Mouse (Mus musculus) midbrain, embryonic 15.5 days (tissue): ENCODE measurements around the gene Bcl7b. TPM values are rescaled to one million over a fixed set of nuclear protein-coding genes. Genes with fewer than 3 reads are reported as not detected.

Experiments
- ATAC-seq: fragments of 200-750 bp; cut with Nextera tagmentation; replicated peaks from 2 replicates; pipeline ENCODE4 v1.8.0; 2017; ENCODE audit warnings: moderate TSS enrichment
- H3K27ac ChIP-seq: fragments of 300-500 bp; sonication (generic); 2 replicates; pipeline ENCODE4 v1.5.1; 2015; ENCODE audit warnings: mild to moderate bottlenecking, inconsistent platforms
- H3K27me3 ChIP-seq: fragments of 300-500 bp; sonication (generic); replicated peaks from 2 replicates; pipeline ENCODE4 v1.6.1; 2015; ENCODE audit warnings: inconsistent platforms
- H3K36me3 ChIP-seq: fragments of 300-500 bp; sonication (generic); replicated peaks from 2 replicates; pipeline ENCODE4 v1.6.1; 2015; ENCODE audit warnings: inconsistent platforms
- H3K4me1 ChIP-seq: fragments of 300-500 bp; sonication (generic); 2 replicates; pipeline ENCODE4 v1.6.1; 2015; ENCODE audit warnings: inconsistent platforms
- H3K4me2 ChIP-seq: fragments of 300-500 bp; sonication (generic); 2 replicates; pipeline ENCODE4 v1.6.1; 2015; ENCODE audit warnings: inconsistent platforms, mild to moderate bottlenecking, moderate library complexity
- H3K4me3 ChIP-seq: fragments of 300-500 bp; sonication (generic); 2 replicates; pipeline ENCODE4 v1.5.1; 2015; ENCODE audit warnings: mild to moderate bottlenecking, inconsistent platforms
- H3K9ac ChIP-seq: fragments of 300-500 bp; sonication (generic); 2 replicates; pipeline ENCODE4 v1.6.1; 2015; ENCODE audit warnings: mild to moderate bottlenecking, inconsistent platforms
- H3K9me3 ChIP-seq: fragments of 300-500 bp; sonication (generic); 2 replicates; pipeline ENCODE4 v1.6.1; 2016; ENCODE audit warnings: inconsistent platforms
- WGBS: fragments of 180-500 bp; shearing (Covaris S2); methylation state at CpG from one replicate; pipeline ENCODE4 v1.1.7; 2015; ENCODE audit warnings: mixed read lengths; 5-methylcytosine and 5-hydroxymethylcytosine counted together
- polyA plus RNA-seq: library from polyadenylated mRNA; unstranded; fragments of >200 nt; fragmentation: Nextera tagmentation; extraction: Ambion mirVana; gene quantifications from 2 replicates; pipeline ENCODE4 v1.2.1, GENCODE M21; 2015

Gene Bcl7b
- 41.8 and 48.4 TPM in 2 replicates for polyA plus RNA-seq

- Histone ChIP-seq H3K4me2 (peak within 1 kb of the TSS; percentile 87), H3K9me3 (no peaks in the 10 kb centered on the region), H3K4me1 (peaks cover 18% of the 10 kb centered on the region), H3K27ac (peak within 1 kb of the TSS; percentile 100), H3K9ac (peak within 1 kb of the TSS; percentile 91), H3K27me3 (no peaks in the 10 kb centered on the region), H3K4me3 (peak within 1 kb of the TSS; percentile 85), H3K36me3 (peaks cover 15% of the 10 kb centered on the region)
- peak; percentile 98 for ATAC-seq
- 2% methylated on average over 83 of the region's 95 CpGs for WGBS
Measured at GRCm38 (mm10) chr5:135168063-135169062, at the start of gene Bcl7b. Gene Bcl7b (plus strand): TSS chr5:135168283.

- Histone ChIP-seq H3K4me3 (no peak overlapping the region), H3K9ac (no peak overlapping the region), H3K9me3 (no peaks in the 10 kb centered on the region), H3K27me3 (no peaks in the 10 kb centered on the region), H3K4me1 (no peaks in the 10 kb centered on the region), H3K36me3 (no peaks in the 10 kb centered on the region), H3K27ac (no peak overlapping the region), H3K4me2 (no peak overlapping the region)
- no peak for ATAC-seq
- WGBS: 34% methylated on average over 6 of the region's 6 CpGs
Measured at GRCm38 (mm10) chr5:135118589-135119081, 49.4 kb upstream of the Bcl7b start.

GRCm38 (mm10) chr5:135120753-135121152 lies 47.3 kb upstream of the Bcl7b start:
- H3K4me2 ChIP-seq: no peak overlapping the region
- H3K27ac ChIP-seq: no peak overlapping the region
- no peaks in the 10 kb centered on the region for H3K9me3 ChIP-seq
- WGBS: 70% methylated on average over 4 of the region's 4 CpGs
- no peaks in the 10 kb centered on the region for H3K36me3 ChIP-seq
- no peak for ATAC-seq
- H3K4me3 ChIP-seq: no peak overlapping the region
- H3K9ac ChIP-seq: no peak overlapping the region
- H3K4me1 ChIP-seq: no peaks in the 10 kb centered on the region
- H3K27me3 ChIP-seq: no peaks in the 10 kb centered on the region

DNA sequence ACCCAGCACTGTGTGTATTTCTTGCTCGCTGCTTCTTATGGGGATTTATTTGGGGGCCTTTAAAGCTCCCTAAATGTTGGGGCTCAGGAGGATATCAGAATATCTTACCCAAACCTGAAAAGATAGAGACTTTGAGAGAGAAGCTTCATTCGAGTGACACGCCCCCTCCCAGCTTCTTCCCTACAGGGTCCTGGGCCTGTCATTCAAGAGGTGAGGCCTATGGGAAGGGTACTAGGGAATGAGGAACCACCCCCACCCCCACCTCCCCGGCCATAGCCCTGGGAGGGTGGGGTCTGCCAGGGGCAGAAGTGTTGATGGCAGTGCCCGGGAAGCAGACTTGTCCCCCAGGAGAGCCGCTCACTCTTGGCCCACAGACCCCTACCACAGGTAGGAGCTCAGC lies 42.0 kb upstream of the Bcl7b start:
- Histone ChIP-seq H3K9me3 (no peaks in the 10 kb centered on the region), H3K4me3 (no peak overlapping the region), H3K9ac (no peak overlapping the region), H3K27ac (no peak overlapping the region), H3K27me3 (no peaks in the 10 kb centered on the region), H3K4me2 (no peak overlapping the region), H3K4me1 (no peaks in the 10 kb centered on the region), H3K36me3 (no peaks in the 10 kb centered on the region)
- no peak for ATAC-seq
- 59% methylated on average over 6 of the region's 6 CpGs for WGBS

DNA sequence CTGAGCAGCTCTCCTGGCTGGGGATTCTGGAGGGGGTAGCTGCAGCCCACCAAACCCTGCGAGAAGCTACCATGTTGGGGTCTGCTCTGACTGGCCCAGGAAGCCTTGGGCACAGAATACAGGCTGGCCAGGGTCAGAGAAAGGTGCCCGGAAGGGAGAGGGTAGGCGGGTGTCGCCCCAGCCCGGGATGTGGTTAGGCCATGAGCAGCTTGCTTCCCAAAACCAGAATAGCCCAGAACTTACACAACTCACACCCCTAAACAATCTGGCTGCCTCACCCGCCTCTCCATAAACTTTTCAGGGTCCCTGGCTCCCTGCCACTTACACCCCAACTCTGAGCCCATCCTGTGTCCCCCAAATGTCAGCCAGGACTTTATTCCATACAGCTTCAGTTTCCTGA lies 40.4 kb upstream of the Bcl7b start:
- ATAC-seq: no peak
- 84% methylated on average over 6 of the region's 6 CpGs for WGBS
- H3K4me1 ChIP-seq: no peaks in the 10 kb centered on the region

DNA sequence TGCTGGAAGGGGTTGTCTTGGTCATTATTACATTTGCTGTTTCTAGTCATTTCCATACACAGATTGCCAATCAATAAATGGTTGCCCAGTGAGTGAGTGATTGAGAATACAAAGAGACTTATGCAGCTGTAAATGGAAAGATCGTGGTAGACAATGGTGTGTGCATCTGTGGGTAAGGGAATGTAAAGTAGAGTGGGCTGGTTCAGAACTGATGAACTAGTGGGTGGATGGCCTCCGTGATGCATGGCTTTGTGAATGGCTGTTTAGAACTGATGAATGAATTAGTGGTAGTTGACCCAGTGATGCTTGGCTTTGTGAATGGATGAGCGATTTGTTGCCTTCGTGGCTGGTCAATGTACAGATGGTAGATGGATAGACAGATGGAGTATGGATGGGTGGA lies 38.3 kb upstream of the Bcl7b start:
- H3K4me2 ChIP-seq: no peak overlapping the region
- no peak overlapping the region for H3K27ac ChIP-seq
- H3K27me3 ChIP-seq: peaks cover 27% of the 10 kb centered on the region
- 87% methylated on average over 4 of the region's 4 CpGs for WGBS
- H3K4me3 ChIP-seq: no peak overlapping the region
- H3K9ac ChIP-seq: no peak overlapping the region
- no peak for ATAC-seq
- no peaks in the 10 kb centered on the region for H3K36me3 ChIP-seq
- no peaks in the 10 kb centered on the region for H3K9me3 ChIP-seq
- H3K4me1 ChIP-seq: peaks cover 10% of the 10 kb centered on the region; the same call in 1 of the 2 replicates

More for the DNA sequence above, 40.4 kb upstream of the Bcl7b start:
- H3K27me3 ChIP-seq: peaks cover 6% of the 10 kb centered on the region; the same call in 1 of the 2 replicates
- H3K4me3 ChIP-seq: no peak overlapping the region
- no peaks in the 10 kb centered on the region for H3K9me3 ChIP-seq
- no peak overlapping the region for H3K27ac ChIP-seq
- H3K9ac ChIP-seq: no peak overlapping the region
- no peak overlapping the region for H3K4me2 ChIP-seq
- H3K36me3 ChIP-seq: no peaks in the 10 kb centered on the region

- H3K27ac ChIP-seq: no peak overlapping the region
- H3K4me1 ChIP-seq: peaks cover 10% of the 10 kb centered on the region; the same call in 1 of the 2 replicates
- no peaks in the 10 kb centered on the region for H3K9me3 ChIP-seq
- peaks cover 34% of the 10 kb centered on the region for H3K27me3 ChIP-seq
- 6% methylated on average over 26 of the region's 26 CpGs for WGBS
- peak overlapping the region; percentile 32 for H3K4me3 ChIP-seq
- H3K9ac ChIP-seq: peak overlapping the region; percentile 22; the same call in 1 of the 2 replicates
- H3K4me2 ChIP-seq: peak overlapping the region; percentile 52
- no peaks in the 10 kb centered on the region for H3K36me3 ChIP-seq
- ATAC-seq: no peak
Measured at GRCm38 (mm10) chr5:135133736-135134405, 34.2 kb upstream of the Bcl7b start.

DNA sequence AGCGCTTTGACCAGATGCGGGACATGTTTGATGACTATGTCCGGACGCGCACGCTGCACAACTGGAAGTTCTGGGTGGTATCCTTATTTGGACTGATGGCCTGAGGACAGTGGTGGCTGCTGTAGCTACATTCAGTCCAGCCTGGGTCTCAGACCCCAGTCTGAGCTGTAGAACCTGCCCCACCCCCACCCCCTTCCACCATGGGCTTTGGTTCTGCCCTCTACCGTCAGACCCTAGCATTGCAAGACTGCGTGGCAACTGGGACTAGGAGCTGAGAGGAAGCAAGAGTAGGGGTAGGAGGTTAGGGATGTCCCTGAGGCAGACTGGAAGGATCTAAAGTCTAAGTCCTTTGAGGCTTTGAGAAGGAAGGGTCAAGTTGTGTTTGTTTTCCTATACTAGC lies 33.5 kb upstream of the Bcl7b start:
- H3K27me3 ChIP-seq: peaks cover 34% of the 10 kb centered on the region
- H3K36me3 ChIP-seq: no peaks in the 10 kb centered on the region
- ATAC-seq: no peak
- H3K9me3 ChIP-seq: no peaks in the 10 kb centered on the region
- 4% methylated on average over 8 of the region's 8 CpGs for WGBS
- H3K9ac ChIP-seq: no peak overlapping the region
- H3K27ac ChIP-seq: no peak overlapping the region
- H3K4me1 ChIP-seq: peaks cover 10% of the 10 kb centered on the region; the same call in 1 of the 2 replicates
- peak overlapping the region; percentile 32 for H3K4me3 ChIP-seq
- H3K4me2 ChIP-seq: peak overlapping the region; percentile 52

DNA sequence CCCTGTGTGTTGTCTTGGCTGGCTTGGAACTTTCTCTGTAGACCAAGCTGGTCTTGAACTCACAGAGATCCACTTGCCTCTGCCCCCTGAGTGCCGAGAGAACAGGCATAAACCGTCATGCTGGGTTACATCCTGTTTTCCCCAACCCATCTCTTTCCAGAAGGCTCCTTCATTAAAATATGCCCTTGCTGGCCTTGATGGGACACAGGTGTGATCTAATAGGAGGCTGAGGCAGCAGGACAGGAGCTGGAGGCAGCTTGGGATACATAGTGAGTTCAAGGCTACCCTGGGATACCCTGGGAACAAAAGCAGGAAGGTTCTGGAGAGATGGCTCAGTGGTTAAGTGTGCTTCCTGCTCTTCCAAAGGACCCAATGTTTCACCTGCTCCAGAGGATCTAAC lies 28.2 kb upstream of the Bcl7b start:
- WGBS: 74% methylated on average over 2 of the region's 2 CpGs
- Histone ChIP-seq H3K4me1 (no peaks in the 10 kb centered on the region), H3K36me3 (no peaks in the 10 kb centered on the region), H3K4me2 (no peak overlapping the region), H3K27me3 (peaks cover 8% of the 10 kb centered on the region), H3K9ac (no peak overlapping the region), H3K27ac (no peak overlapping the region), H3K9me3 (no peaks in the 10 kb centered on the region), H3K4me3 (no peak overlapping the region)
- ATAC-seq: no peak

GRCm38 (mm10) chr5:135144469-135144868 lies 23.6 kb upstream of the Bcl7b start:
- no peak overlapping the region for H3K4me2 ChIP-seq
- H3K4me1 ChIP-seq: peaks cover 8% of the 10 kb centered on the region
- 60% methylated on average over 4 of the region's 4 CpGs for WGBS
- H3K27ac ChIP-seq: no peak overlapping the region
- no peak overlapping the region for H3K4me3 ChIP-seq
- no peak overlapping the region for H3K9ac ChIP-seq
- H3K27me3 ChIP-seq: 0 out of 2 replicates have a peak, but pooled peaks cover 3% of the 10 kb centered on the region
- H3K9me3 ChIP-seq: no peaks in the 10 kb centered on the region
- ATAC-seq: no peak
- H3K36me3 ChIP-seq: no peaks in the 10 kb centered on the region

DNA sequence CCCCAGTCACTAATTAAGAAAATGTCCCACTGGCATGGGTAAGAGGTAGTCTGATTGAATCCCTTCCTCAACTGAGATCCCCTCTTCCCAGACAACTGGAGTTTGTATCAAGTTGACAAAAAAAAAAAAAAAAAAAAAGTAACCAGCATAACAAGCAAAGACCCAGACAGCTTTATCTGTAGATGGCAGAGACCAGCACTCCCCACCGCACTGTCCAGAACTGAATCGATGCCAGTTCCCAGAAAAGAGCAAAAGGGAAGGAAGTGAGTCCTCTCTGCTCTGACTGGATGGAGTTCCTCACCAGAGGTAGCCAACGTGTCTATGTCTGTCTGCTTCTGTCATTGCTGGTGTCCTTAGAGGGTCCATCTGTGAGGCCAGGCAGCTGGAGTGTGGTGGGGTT lies 22.6 kb upstream of the Bcl7b start:
- Histone ChIP-seq H3K9me3 (no peaks in the 10 kb centered on the region), H3K27ac (no peak overlapping the region), H3K4me2 (no peak overlapping the region), H3K4me1 (peaks cover 16% of the 10 kb centered on the region), H3K4me3 (no peak overlapping the region), H3K27me3 (no peaks in the 10 kb centered on the region), H3K36me3 (no peaks in the 10 kb centered on the region), H3K9ac (no peak overlapping the region)
- no peak for ATAC-seq
- WGBS: 84% methylated on average over 3 of the region's 3 CpGs

- H3K4me2 ChIP-seq: no peak overlapping the region
- no peak overlapping the region for H3K27ac ChIP-seq
- no peaks in the 10 kb centered on the region for H3K27me3 ChIP-seq
- no peaks in the 10 kb centered on the region for H3K9me3 ChIP-seq
- no peak overlapping the region for H3K9ac ChIP-seq
- H3K36me3 ChIP-seq: no peaks in the 10 kb centered on the region
- H3K4me1 ChIP-seq: peaks cover 16% of the 10 kb centered on the region
- no peak for ATAC-seq
- H3K4me3 ChIP-seq: no peak overlapping the region
Measured at GRCm38 (mm10) chr5:135145955-135146354, 22.1 kb upstream of the Bcl7b start.
